Mouse (Mus musculus) thymus, postnatal 25 days (tissue): ENCODE measurements around the gene Cdyl.
"Not testable (repeated sequence)": the region's sequence is repeated elsewhere in the genome, so short reads cannot be mapped to it uniquely, and the experiment has no call there.

ENCODE experiments used
- DNase-seq: peaks from one replicate; pipeline ENCODE4 v3.0.0; 2022

The Cdyl gene

GRCm38 (mm10) chr13:35807525-35807924 is 147.9 kb downstream of the Cdyl start:
- DNase-seq = no peak

- DNase-seq = no peak
Observed at GRCm38 (mm10) chr13:35807940-35808339, 148.3 kb downstream of the Cdyl start.

DNA sequence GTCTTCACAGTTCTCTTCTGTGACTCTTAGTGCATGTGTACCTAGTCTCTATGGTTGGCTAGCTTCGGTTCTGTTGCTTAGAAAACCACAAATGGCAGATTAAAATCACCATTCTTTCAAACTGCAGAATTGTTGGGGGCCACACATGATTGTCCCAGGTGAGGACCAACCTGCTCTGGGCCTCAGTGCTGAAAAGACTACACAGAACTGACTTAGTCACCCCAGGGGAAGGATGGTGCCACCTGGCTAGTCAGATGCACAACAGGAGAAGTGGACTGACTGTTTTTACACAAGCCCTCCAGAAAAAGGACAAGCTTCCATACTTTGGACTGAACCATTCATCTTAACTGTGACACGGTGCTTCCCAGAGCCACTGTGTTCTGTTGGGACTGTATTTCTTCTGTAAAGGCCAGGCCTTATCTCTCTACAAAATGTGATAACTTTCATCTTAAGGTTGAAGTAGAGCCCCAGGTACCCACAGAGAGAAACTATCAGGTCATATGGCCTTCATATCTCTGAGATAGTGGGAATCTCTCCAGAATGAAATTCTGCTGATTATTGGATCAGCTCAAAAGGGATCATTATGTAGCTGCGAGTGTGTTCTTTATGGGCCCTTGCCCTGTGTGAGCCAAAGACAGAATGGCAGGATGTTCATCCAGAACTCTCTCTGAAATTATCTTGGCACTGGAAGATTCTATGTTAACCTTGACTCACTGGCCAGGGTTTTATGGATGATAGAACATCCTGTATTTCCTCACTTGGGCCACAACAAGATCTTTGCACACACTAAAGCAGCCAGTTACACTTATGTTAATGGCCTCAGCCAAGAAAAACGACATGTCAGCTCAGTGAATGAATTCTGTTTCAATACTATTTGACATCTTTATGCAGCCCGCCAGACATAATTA is 149.9 kb downstream of the Cdyl start:
- DNase-seq = no peak

GRCm38 (mm10) chr13:35810160-35810537 is 150.5 kb downstream of the Cdyl start:
- no peak for DNase-seq

DNA sequence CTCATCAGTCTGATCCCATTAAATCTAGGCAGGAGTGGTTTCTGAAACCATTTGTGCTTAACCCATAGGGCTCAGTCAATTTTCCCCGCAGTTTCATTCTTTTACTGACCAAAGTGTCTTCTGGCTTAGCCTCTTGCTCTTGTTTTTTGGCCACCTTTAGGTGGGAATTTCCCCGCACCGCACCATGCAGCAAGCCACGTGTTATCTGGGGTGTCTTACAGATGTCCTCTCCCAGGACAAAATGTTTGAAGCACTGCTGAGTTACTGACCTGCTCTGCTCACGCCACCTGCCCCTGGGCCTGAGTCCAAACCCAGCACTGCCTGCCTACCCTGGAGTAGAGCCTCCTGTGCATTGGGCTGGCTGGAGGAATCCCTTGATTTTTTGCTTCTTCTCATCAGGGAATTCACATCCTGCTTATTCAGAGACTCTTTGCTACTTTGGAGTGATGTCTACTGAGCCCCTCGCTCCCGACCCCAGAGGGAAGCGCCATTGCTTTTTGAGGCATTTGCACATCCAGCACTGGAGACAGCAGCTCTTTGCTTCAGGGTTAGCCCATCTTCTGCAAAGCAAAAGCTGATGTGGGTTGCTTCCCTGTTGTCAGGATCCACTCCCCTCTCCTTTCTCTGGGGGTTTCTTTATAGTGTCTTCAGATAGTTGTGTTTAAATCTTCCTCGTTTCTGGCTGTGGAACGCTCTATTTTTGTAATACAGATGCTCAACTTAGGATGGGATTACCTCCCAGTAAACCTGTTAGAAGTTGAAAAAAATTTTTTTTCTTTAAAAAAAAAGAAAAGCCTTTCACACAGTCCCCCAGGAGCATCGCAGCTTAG is 151.9 kb downstream of the Cdyl start:
- DNase-seq = no peak

DNA sequence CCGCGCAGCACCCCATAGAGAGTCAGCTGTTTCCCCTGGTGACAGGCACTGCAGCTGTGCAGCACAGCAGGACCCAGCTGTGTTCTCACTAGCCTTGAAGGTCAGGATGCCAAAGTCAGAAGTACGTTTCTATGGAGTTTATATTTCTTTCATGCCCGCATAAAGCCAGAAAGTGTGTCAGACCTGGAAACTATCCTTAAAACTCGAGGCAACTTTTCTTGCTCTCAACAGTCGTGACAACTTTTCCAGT is 152.5 kb downstream of the Cdyl start:
- DNase-seq = peak; percentile 53

- peak; percentile 23 for DNase-seq
Observed at GRCm38 (mm10) chr13:35813348-35814127, 153.9 kb downstream of the Cdyl start.

DNA sequence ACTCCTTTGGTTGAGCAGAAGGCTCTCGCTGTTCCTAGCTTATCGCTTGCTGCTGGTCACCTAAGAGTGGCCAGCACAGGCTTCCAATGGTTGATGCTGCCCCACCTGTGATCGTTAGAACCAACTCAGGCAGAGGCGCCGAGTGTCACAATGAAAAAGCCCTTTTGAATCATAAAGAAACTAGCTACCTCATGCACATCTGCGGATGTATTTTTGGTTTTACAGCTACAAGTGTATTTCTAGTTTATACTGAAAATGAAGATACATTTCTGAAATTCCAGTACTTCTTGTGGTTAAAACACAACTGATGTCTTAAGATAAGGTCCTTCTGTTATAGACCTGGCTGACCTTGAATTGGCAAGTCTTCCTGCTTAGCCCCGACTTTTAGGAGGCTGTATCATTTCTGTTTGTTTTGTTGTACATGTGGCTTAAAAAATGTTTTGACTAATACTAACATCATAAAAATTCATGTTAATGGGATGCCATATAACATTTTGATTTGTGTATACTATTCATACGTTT is 155.6 kb downstream of the Cdyl start:
- DNase-seq = no peak

GRCm38 (mm10) chr13:35815782-35816368 is 156.2 kb downstream of the Cdyl start:
- no peak for DNase-seq

- DNase-seq = no peak
Observed at GRCm38 (mm10) chr13:35817626-35818025, 158.0 kb downstream of the Cdyl start.

GRCm38 (mm10) chr13:35818060-35818459 is 158.4 kb downstream of the Cdyl start:
- no peak for DNase-seq

GRCm38 (mm10) chr13:35821821-35822454 is 162.3 kb downstream of the Cdyl start:
- DNase-seq = no peak

DNA sequence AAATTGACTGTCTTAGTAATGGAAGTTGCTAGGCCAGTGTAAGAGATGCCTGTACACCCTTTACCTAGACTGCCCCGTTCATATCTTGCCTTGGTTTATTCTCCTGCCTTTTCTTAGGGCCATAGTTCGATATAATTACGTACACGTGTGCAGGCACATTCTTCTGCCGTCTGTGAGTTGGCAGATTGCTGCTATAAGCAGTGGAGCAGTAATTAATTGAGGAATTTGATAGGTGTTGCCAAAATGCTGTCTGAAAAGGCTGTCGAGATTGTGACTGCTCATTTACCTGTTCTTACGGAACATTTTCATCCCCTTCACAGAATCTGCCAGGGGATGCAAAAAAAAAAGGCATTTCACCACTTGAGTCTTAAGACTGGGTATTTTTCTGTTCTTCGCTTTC is 163.2 kb downstream of the Cdyl start:
- no peak for DNase-seq

DNA sequence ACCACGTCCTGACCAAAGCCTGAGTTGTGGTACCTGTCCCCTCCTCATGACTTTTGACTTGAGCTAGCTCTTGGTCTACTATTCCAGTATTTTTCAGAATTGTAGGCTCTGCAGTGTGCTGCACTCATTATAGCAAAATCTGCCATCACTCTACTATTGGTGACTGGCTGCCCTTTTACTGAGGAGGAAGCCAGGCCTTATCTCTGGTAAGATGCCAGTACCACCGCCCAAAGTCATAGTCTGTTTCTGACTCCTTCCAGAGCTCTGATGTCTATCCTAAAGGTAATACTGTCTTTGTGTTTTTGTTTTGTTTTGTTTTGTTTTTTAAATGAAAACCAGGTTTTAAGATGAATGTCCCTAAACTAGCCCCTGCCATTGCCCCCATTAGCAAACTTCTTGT is 166.0 kb downstream of the Cdyl start:
- no peak for DNase-seq

DNA sequence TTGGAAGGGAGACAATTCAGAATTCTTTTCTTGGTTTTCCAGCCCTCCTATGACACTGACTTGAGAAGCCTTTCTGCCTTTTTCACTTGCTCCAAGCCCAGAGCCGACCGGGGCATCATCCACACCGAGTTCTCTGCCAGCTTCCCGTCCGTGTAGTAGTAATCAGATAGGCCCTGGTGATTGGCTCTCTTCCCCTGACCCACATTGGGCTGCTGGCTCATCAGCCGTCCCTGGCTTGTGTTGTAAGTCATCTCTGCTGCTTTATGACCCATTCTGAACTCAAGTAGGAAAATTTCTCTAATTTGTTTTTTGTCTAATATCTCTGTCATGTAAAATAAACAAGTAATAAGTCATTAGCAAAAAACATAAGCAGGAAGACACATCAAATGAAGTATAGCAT is 173.0 kb downstream of the Cdyl start:
- DNase-seq = no peak

- no peak for DNase-seq
Observed at GRCm38 (mm10) chr13:35833941-35834340, 174.3 kb downstream of the Cdyl start.

- no peak for DNase-seq
Observed at GRCm38 (mm10) chr13:35835669-35836068, 176.0 kb downstream of the Cdyl start.

- not testable (repeated sequence) for DNase-seq
Observed at GRCm38 (mm10) chr13:35836501-35836900, 176.9 kb downstream of the Cdyl start.

- DNase-seq = no peak
Observed at GRCm38 (mm10) chr13:35840102-35840501, 180.5 kb downstream of the Cdyl start.

GRCm38 (mm10) chr13:35843383-35843782 is 183.8 kb downstream of the Cdyl start:
- no peak for DNase-seq

- no peak for DNase-seq
Observed at GRCm38 (mm10) chr13:35845306-35845705, 185.7 kb downstream of the Cdyl start.

- DNase-seq = no peak
Observed at GRCm38 (mm10) chr13:35848694-35849093, 189.1 kb downstream of the Cdyl start.
